Mouse (Mus musculus): ENCODE measurements around the gene Edc3. TPM values are rescaled to one million over a fixed set of nuclear protein-coding genes. Genes with fewer than 3 reads are reported as not detected.
"Not testable (repeated sequence)": the region's sequence is repeated elsewhere in the genome, so short reads cannot be mapped to it uniquely, and the experiment has no call there.

Edc3 gene
- total and polyA plus RNA-seq, 3 experiments: 5.3 to 5.7 (median 5.5) TPM

DNA sequence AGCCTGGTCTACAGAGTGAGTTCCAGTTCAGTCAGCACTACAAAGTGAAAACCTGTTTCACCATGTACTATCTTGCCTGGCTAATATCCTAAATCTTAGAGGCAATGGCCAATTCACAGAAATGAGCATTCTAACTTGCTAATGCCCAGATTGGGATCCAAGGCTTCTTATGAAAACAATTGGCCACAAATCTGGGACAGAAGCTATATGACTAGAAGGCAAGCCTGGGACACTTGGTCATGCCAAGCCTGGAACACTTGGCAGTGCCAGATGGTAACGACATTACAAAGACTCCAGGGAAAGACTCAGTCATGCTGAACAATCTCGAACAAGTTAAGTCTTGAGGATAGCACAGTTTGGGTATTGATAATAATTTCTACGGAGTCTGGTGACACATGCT is 1.8 kb upstream of the Edc3 start:
- Histone ChIP-seq H3K27ac (no peak overlapping the region), H3K4me3 (no peak overlapping the region), H3K4me1 (ENCODE audit: control insufficient read depth, insufficient read depth, low read length) (peaks cover 1% of the 10 kb centered on the region; the same call in 1 of the 2 replicates), H3K36me3 (ENCODE audit: control insufficient read depth, insufficient read depth, low read length) (no peaks in the 10 kb centered on the region; the same call in 1 of the 2 replicates), H3K79me2 (replicated peaks; ENCODE audit: control insufficient read depth, insufficient read depth, low read length) (peaks cover 3% of the 10 kb centered on the region; the same call in 1 of the 2 replicates), H3K27me3 (ENCODE audit: control insufficient read depth, insufficient read depth, low read length) (no peaks in the 10 kb centered on the region), H3K9ac (ENCODE audit: low read depth, low read length) (no peak overlapping the region)
- WGBS: 88% methylated on average over 3 of the region's 3 CpGs
- TF ChIP-seq EP300 (IDR thresholded peaks at IDR 0.05; ENCODE audit: insufficient read depth, low read depth, low read length) (no peak), POLR2A (IDR thresholded peaks at IDR 0.05; ENCODE audit: insufficient read depth, low read depth, low read length) (no peak), CTCF (IDR thresholded peaks at IDR 0.05) (no peak)
- no peak for DNase-seq
- intact Hi-C loops (cut with DNase I): loop anchor here (5.0 kb wide), 2 partner anchors 36 to 39 kb away; no protein-coding TSS in a partner anchor

DNA sequence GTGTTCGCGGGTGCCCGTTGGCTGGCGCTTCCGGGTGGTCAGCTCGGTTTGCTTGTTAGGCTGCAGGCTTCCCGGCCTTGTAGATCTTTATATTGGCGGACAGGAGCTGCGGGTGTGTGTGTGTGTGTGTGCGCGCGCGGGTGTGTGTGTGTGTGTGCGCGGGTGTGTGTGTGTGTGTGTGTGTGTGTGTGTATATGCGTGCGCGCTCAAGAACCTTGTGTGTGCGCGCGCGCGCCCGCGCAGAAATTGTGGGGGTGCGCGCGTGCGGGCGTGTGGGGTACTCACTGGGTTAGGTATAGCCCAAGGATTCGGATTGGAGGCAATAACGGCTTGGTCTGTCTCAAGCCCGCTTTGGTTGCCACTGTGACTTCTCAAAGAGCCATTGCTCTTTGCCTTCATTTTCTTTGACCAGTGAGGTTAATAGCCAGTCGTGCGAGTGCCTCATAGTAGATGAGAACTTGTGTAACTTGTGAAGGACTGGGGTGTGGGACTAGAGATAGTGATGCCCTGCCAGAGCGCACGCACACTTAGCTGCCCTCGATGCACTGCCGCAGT is 457 bp downstream of the Edc3 start:
- DNase-seq: peak in 1 of 2 experiments; percentile 58
- Histone ChIP-seq H3K4me1 (ENCODE audit: control insufficient read depth, insufficient read depth, low read length) (peaks cover 1% of the 10 kb centered on the region; the same call in 1 of the 2 replicates), H3K79me2 (replicated peaks; ENCODE audit: control insufficient read depth, insufficient read depth, low read length) (peaks cover 4% of the 10 kb centered on the region; the same call in 1 of the 2 replicates), H3K27me3 (ENCODE audit: control insufficient read depth, insufficient read depth, low read length) (no peaks in the 10 kb centered on the region), H3K36me3 (ENCODE audit: control insufficient read depth, insufficient read depth, low read length) (no peaks in the 10 kb centered on the region; the same call in 1 of the 2 replicates), H3K4me3 (peak overlapping the region; percentile 85), H3K27ac (peak overlapping the region; percentile 90), H3K9ac (ENCODE audit: low read depth, low read length) (peak overlapping the region; percentile 95)
- intact Hi-C loops (cut with DNase I): loop anchor here (5.0 kb wide), 2 partner anchors 34 to 41 kb away; no protein-coding TSS in a partner anchor
- no peak for TF ChIP-seq POLR2A (IDR thresholded peaks at IDR 0.05; ENCODE audit: insufficient read depth, low read depth, low read length)
- TF ChIP-seq CTCF (IDR thresholded peaks at IDR 0.05): no peak
- no peak for TF ChIP-seq EP300 (IDR thresholded peaks at IDR 0.05; ENCODE audit: insufficient read depth, low read depth, low read length)
- WGBS: under 1% methylated on average over 39 of the region's 39 CpGs

DNA sequence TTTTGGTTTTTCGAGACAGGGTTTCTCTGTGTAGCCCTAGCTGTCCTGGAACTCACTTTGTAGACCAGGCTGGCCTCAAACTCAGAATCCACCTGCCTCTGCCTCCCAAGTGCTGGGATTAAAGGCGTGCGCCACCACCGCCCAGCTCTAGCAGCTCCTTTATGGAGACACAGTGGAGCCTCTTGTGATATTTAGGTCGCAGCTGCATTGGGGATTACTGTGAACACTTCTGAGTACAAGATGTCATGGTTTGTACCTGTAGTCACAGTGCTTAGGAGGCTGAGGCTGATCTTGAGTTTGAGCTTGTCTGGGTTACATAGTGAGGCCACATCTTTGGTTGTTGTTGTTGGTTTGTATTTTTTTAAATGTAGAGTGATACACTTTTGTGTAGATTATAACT is 1.9 kb downstream of the Edc3 start:
- DNase-seq; H3K9ac ChIP-seq (ENCODE audit: low read depth, low read length); H3K36me3 ChIP-seq (ENCODE audit: control insufficient read depth, insufficient read depth, low read length); H3K79me2 ChIP-seq (replicated peaks; ENCODE audit: control insufficient read depth, insufficient read depth, low read length); H3K27ac ChIP-seq; intact Hi-C loops (cut with DNase I); H3K27me3 ChIP-seq (ENCODE audit: control insufficient read depth, insufficient read depth, low read length); H3K4me1 ChIP-seq (ENCODE audit: control insufficient read depth, insufficient read depth, low read length); H3K4me3 ChIP-seq: not testable (repeated sequence)
- WGBS: 92% methylated on average over 5 of the region's 5 CpGs

DNA sequence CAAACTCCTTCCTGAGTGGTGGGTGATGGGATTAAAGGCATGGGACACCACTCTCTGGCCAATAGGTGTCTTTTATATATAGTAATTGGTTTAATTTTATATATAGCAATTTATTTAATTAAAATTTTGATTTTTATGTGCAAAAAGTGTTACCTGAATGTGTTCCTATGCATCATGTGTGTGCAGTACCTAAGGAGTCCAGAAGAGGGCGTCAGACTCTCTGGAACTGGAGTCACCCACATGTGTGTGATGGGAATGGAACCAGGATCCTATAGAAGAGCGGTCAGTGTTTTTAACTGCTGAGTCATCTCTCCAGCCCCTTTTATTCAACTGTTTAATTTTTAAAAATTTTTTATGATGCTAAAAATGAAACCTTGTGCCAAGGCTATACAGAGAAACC is 3.9 kb downstream of the Edc3 start:
- 71% methylated on average over 2 of the region's 2 CpGs for WGBS
- intact Hi-C loops (cut with DNase I): no loop called here
- no peak overlapping the region for H3K9ac ChIP-seq (ENCODE audit: low read depth, low read length)
- H3K4me1 ChIP-seq (ENCODE audit: control insufficient read depth, insufficient read depth, low read length): peaks cover 1% of the 10 kb centered on the region; the same call in 1 of the 2 replicates
- H3K4me3 ChIP-seq: no peak overlapping the region
- TF ChIP-seq CTCF (IDR thresholded peaks at IDR 0.05) (peak; percentile 64), POLR2A (IDR thresholded peaks at IDR 0.05; ENCODE audit: insufficient read depth, low read depth, low read length) (no peak), EP300 (IDR thresholded peaks at IDR 0.05; ENCODE audit: insufficient read depth, low read depth, low read length) (no peak)
- peaks cover 4% of the 10 kb centered on the region; the same call in 1 of the 2 replicates for H3K79me2 ChIP-seq (replicated peaks; ENCODE audit: control insufficient read depth, insufficient read depth, low read length)
- no peaks in the 10 kb centered on the region for H3K27me3 ChIP-seq (ENCODE audit: control insufficient read depth, insufficient read depth, low read length)
- H3K36me3 ChIP-seq (ENCODE audit: control insufficient read depth, insufficient read depth, low read length): peaks cover 5% of the 10 kb centered on the region
- H3K27ac ChIP-seq: no peak overlapping the region
- no peak for DNase-seq

DNA sequence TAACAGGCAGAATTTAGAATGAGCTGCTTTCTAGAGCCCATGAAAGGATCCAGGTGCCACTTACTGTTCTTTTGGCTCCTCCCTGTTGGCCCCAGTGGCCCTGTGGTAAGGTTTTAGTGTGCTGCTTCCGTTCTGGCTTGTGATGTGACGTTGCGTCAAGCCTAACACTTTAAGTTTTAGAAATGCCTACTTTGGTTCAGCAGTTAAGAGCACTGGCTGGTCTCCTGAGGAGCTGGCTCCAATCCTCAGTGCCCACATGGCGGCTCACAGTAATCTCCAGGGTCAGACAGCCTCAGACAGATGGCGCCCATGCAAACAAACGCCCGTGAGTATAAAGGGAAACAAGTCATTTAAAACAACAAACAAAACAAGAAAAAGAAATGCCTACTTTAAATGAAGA is 10.1 kb downstream of the Edc3 start:
- Histone ChIP-seq H3K27ac (no peak overlapping the region), H3K9ac (ENCODE audit: low read depth, low read length) (no peak overlapping the region), H3K27me3 (ENCODE audit: control insufficient read depth, insufficient read depth, low read length) (no peaks in the 10 kb centered on the region), H3K4me3 (no peak overlapping the region), H3K79me2 (replicated peaks; ENCODE audit: control insufficient read depth, insufficient read depth, low read length) (no peaks in the 10 kb centered on the region), H3K4me1 (ENCODE audit: control insufficient read depth, insufficient read depth, low read length) (peaks cover 6% of the 10 kb centered on the region), H3K36me3 (ENCODE audit: control insufficient read depth, insufficient read depth, low read length) (peaks cover 23% of the 10 kb centered on the region)
- DNase-seq: no peak
- TF ChIP-seq CTCF (IDR thresholded peaks at IDR 0.05) (no peak), POLR2A (IDR thresholded peaks at IDR 0.05; ENCODE audit: insufficient read depth, low read depth, low read length) (no peak)
- 95% methylated on average over 7 of the region's 7 CpGs for whole genome bisulfite sequencing
- intact Hi-C loops (cut with DNase I): no loop called here

DNA sequence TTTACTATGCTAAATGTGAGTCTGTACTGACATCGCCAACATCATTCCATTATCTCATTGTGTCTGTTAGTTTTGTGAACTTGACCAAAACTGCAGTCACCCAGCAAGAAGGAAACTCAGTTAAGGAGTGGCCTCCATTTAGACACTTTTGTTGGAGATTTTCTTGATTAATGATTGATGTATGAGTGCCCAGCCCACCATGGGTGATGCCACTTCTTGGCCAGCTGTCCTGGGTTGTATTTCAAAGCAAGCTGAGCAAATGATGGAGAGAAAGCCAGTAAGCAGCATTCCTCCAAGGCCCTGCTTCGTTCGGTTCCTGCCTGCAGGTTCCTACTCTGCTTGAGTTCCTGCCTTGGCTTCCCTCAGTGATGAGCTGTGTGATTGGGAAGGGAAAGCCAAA is 12.4 kb downstream of the Edc3 start:
- Histone ChIP-seq H3K9ac (ENCODE audit: low read depth, low read length) (no peak overlapping the region), H3K4me1 (ENCODE audit: control insufficient read depth, insufficient read depth, low read length) (peaks cover 11% of the 10 kb centered on the region), H3K79me2 (replicated peaks; ENCODE audit: control insufficient read depth, insufficient read depth, low read length) (no peaks in the 10 kb centered on the region), H3K27ac (no peak overlapping the region), H3K4me3 (no peak overlapping the region), H3K36me3 (ENCODE audit: control insufficient read depth, insufficient read depth, low read length) (peaks cover 26% of the 10 kb centered on the region), H3K27me3 (ENCODE audit: control insufficient read depth, insufficient read depth, low read length) (no peaks in the 10 kb centered on the region)
- TF ChIP-seq CTCF (IDR thresholded peaks at IDR 0.05): no peak
- TF ChIP-seq EP300 (IDR thresholded peaks at IDR 0.05; ENCODE audit: insufficient read depth, low read depth, low read length): no peak
- TF ChIP-seq POLR2A (IDR thresholded peaks at IDR 0.05; ENCODE audit: insufficient read depth, low read depth, low read length): no peak
- intact Hi-C loops (cut with DNase I): no loop called here
- DNase-seq: no peak
- 84% methylated on average over 3 of the region's 3 CpGs for WGBS
